Mouse (Mus musculus) G1E (cell line): ENCODE results near the gene Plxdc2. TPM values are rescaled to one million over a fixed set of nuclear protein-coding genes. Genes with fewer than 3 reads are reported as not detected.

Experiments
- ATAC-seq: 2 replicates; pipeline ENCODE4 v1.8.0; 2016; ENCODE audit warnings: mild to moderate bottlenecking; ENCODE audit not compliant: insufficient number of reproducible peaks, poor library complexity, low FRiP score, severe bottlenecking; ENCODE audit errors: extremely low read depth
- DNase-seq: peaks from one replicate; pipeline ENCODE4 v3.0.0; 2012; ENCODE audit warnings: low spot score
- H3K27me3 ChIP-seq: 2 replicates; pipeline ENCODE4 v1.6.1; 2012; ENCODE audit warnings: mild to moderate bottlenecking, low read length, inconsistent platforms; ENCODE audit not compliant: insufficient read depth
- H3K36me3 ChIP-seq: replicated peaks from 2 replicates; pipeline ENCODE3; 2012; ENCODE audit warnings: mild to moderate bottlenecking, inconsistent platforms
- H3K4me1 ChIP-seq: 2 replicates; pipeline ENCODE4 v1.6.1; 2012; ENCODE audit warnings: low read depth, low read length, inconsistent platforms, mixed read lengths; ENCODE audit not compliant: insufficient read depth
- H3K4me3 ChIP-seq: 2 replicates; pipeline ENCODE4 v1.5.1; 2012; ENCODE audit warnings: low read depth, mild to moderate bottlenecking, inconsistent platforms, low read length, moderate library complexity, mixed read lengths
- H3K9me3 ChIP-seq: replicated peaks from 2 replicates; pipeline ENCODE4 v1.6.1; 2012; ENCODE audit warnings: inconsistent platforms
- CTCF ChIP-seq: IDR thresholded peaks from 2 replicates; pipeline ENCODE4 v1.5.1; 2012; ENCODE audit warnings: low read depth, low read length, inconsistent platforms, mixed read lengths
- GATA1 ChIP-seq: IDR thresholded peaks from 2 replicates; pipeline ENCODE4 v1.6.1; 2012; ENCODE audit warnings: borderline replicate concordance, low read length, inconsistent platforms, mixed read lengths
- GATA2 ChIP-seq: IDR thresholded peaks from 2 replicates; pipeline ENCODE4 v1.6.1; 2012; ENCODE audit warnings: low read depth, low read length, inconsistent platforms, borderline replicate concordance
- POLR2AphosphoS5 ChIP-seq: IDR thresholded peaks from 2 replicates; pipeline ENCODE4 v1.6.1; 2012; ENCODE audit warnings: low read depth, low read length, inconsistent platforms; ENCODE audit not compliant: insufficient replicate concordance
- TAL1 ChIP-seq: conservative IDR thresholded peaks from 2 replicates; pipeline ENCODE4 v1.6.1; 2012; ENCODE audit warnings: low read depth, low read length, inconsistent platforms, mixed read lengths
- polyA plus RNA-seq: library from polyadenylated mRNA; stranded (reverse); fragments of >175 nt; gene quantifications from 2 replicates; pipeline ENCODE4 v1.2.3, GENCODE M21; 2012
- total RNA-seq, 2 experiments: library from RNA; stranded (forward) in 1 of 2; stranded (reverse) in 1 of 2; fragments of 200-1000 nt in 1 of 2; fragments of >200 nt in 1 of 2; fragmentation: Nextera tagmentation in 1 of 2; gene quantifications; 2 replicates each; pipeline ENCODE4 v1.2.3; 2014 to 2017

Plxdc2 gene
- total and polyA plus RNA-seq, 3 experiments: 0.05 TPM; not detected in 2

DNA sequence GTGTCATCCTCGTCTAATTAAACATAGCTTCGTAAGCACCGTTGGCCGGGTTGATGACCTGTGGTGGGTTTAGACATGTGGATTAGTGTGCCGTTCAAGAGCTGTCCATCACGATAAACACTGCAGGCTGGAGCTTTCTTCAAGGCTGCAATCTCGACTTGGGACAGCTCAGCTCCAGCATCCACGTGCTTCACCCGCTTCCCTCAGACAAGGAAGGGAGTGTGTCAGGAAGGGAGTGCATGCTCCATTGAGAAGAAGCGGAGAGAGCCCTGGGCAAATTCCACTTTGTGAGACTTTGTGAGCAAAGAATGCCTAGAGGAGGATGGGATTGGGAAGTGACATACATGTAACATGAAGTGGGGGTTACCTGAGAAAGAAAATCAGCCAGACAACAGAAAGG lies 42.8 kb downstream of the Plxdc2 start:
- no peak for DNase-seq

DNA sequence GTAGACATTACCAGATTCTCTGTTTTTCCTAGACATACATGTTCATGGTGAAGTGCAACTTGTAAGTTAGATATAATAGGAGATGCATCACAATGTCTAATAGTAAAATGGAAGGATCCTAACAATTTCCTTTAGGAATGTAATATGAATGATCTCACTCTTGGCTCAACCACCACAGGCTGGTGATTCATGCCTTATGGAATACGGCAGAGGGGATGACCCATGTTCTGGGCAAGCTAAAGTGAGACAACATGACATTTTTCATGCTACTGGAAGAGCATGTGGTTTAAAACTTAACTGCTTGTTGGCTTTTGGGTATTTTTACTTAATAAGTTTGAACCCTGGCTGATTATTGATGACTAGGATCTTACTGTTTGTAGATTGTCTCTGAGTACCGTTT lies 50.4 kb downstream of the Plxdc2 start:
- H3K9me3 ChIP-seq: no peaks in the 10 kb centered on the region
- ATAC-seq: no peak
- TF ChIP-seq TAL1: no peak
- TF ChIP-seq POLR2AphosphoS5: no peak
- TF ChIP-seq GATA1: no peak
- TF ChIP-seq CTCF: no peak
- no peak for TF ChIP-seq GATA2
- no peak for DNase-seq
- H3K4me3 ChIP-seq: no peak overlapping the region
- 0 out of 2 replicates have a peak, but pooled peaks cover 3% of the 10 kb centered on the region for H3K27me3 ChIP-seq
- no peaks in the 10 kb centered on the region for H3K36me3 ChIP-seq
- no peaks in the 10 kb centered on the region for H3K4me1 ChIP-seq

More for the DNA sequence above, 42.8 kb downstream of the Plxdc2 start:
- no peak for ATAC-seq
- no peaks in the 10 kb centered on the region for H3K36me3 ChIP-seq
- H3K9me3 ChIP-seq: no peaks in the 10 kb centered on the region
- no peak overlapping the region for H3K4me3 ChIP-seq
- H3K27me3 ChIP-seq: no peaks in the 10 kb centered on the region
- no peak for TF ChIP-seq POLR2AphosphoS5
- TF ChIP-seq CTCF: no peak
- no peak for TF ChIP-seq TAL1
- TF ChIP-seq GATA1: no peak
- TF ChIP-seq GATA2: no peak
- H3K4me1 ChIP-seq: no peaks in the 10 kb centered on the region

DNA sequence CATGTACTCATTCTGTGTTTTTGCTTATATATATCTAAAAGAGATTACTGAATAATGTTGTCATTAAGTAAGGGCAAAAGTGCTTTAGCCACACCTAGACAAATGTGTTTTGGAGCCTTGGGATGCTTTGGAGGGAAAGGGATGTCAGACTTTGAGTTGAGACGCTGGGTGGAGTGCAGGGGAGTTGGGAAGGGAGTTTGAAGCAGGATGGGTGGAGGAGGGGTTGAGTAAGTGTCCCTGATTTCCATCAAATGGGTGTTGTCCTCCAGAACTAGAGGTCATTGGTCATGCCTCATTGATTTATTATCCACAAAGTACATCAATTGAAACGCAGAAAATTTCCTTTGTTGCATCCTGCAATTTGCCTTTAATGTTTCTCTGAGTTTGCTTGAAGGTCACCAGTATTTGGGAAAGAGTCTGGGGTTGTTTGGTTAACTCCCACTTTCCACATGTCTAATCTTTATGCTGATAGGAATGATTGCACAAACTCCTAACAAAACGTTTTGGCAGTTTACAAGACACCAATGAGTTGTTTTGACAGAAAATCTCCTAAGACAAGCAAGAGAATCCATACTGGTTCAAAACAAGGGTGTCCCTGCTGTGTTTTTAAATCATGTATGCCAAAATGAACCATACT lies 58.4 kb downstream of the Plxdc2 start:
- no peak for TF ChIP-seq POLR2AphosphoS5
- TF ChIP-seq TAL1: no peak
- no peak for TF ChIP-seq CTCF
- TF ChIP-seq GATA2: no peak
- no peak for TF ChIP-seq GATA1
- Histone ChIP-seq H3K4me3 (no peak overlapping the region), H3K4me1 (no peaks in the 10 kb centered on the region), H3K9me3 (no peaks in the 10 kb centered on the region), H3K36me3 (no peaks in the 10 kb centered on the region), H3K27me3 (no peaks in the 10 kb centered on the region)
- DNase-seq (no peak), ATAC-seq (no peak)

DNA sequence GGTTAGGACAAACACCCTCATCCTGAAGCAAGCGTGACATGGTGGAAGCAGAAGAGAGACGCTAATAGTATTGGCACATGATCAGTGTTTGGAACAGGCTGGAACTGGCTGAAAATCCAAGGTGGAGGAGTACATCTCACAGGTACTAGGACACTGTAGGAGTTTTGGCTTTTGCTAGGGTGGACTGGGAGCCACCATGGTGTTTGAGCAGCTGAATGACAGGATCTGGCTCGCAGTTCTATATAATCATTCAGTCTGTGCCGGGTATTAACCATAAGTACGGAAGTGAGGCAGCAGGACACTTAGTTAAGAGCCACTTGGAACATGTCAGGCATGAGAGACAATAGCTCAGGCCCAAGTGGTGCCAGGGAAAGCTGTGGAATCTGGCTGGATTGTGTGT lies 82.9 kb downstream of the Plxdc2 start:
- Histone ChIP-seq H3K36me3 (no peaks in the 10 kb centered on the region), H3K9me3 (no peaks in the 10 kb centered on the region), H3K27me3 (no peaks in the 10 kb centered on the region), H3K4me3 (no peak overlapping the region), H3K4me1 (no peaks in the 10 kb centered on the region)
- TF ChIP-seq POLR2AphosphoS5: no peak
- no peak for TF ChIP-seq CTCF
- TF ChIP-seq GATA1: no peak
- no peak for TF ChIP-seq TAL1
- TF ChIP-seq GATA2: no peak
- ATAC-seq (no peak), DNase-seq (no peak)

- Histone ChIP-seq H3K9me3 (no peaks in the 10 kb centered on the region), H3K4me1 (no peaks in the 10 kb centered on the region), H3K36me3 (no peaks in the 10 kb centered on the region), H3K27me3 (no peaks in the 10 kb centered on the region), H3K4me3 (no peak overlapping the region)
- ATAC-seq: no peak
- TF ChIP-seq CTCF (no peak), TAL1 (no peak), GATA1 (no peak), POLR2AphosphoS5 (no peak), GATA2 (no peak)
- no peak for DNase-seq
These were observed 86.5 kb downstream of the Plxdc2 start for GRCm38 (mm10) chr2:16442643-16443042.

- no peak for TF ChIP-seq GATA1
- TF ChIP-seq POLR2AphosphoS5: no peak
- TF ChIP-seq GATA2: no peak
- H3K9me3 ChIP-seq: no peaks in the 10 kb centered on the region
- no peak overlapping the region for H3K4me3 ChIP-seq
- ATAC-seq: no peak
- DNase-seq: no peak
- H3K36me3 ChIP-seq: no peaks in the 10 kb centered on the region
- H3K27me3 ChIP-seq: no peaks in the 10 kb centered on the region
- no peaks in the 10 kb centered on the region for H3K4me1 ChIP-seq
These were observed 91.8 kb downstream of the Plxdc2 start for GRCm38 (mm10) chr2:16447936-16448335.
